Mouse (Mus musculus) activated CD4-positive, CD25-positive, alpha-beta regulatory T cell (primary cell): Measurements from ENCODE around the gene Clca4b. TPM values are rescaled to one million over a fixed set of nuclear protein-coding genes. Genes with fewer than 3 reads are reported as not detected.

ENCODE experiments used
- polyA plus RNA-seq, 2 experiments: library from polyadenylated mRNA; unstranded; fragments of 100-300 nt; shearing (Covaris generic); gene quantifications; one replicate each; pipeline ENCODE4 v1.2.1; 2017

Clca4b gene
- under 1 TPM in 1 of 2 experiments, not detected in 1; 0.09 TPM for polyA plus RNA-seq

DNA sequence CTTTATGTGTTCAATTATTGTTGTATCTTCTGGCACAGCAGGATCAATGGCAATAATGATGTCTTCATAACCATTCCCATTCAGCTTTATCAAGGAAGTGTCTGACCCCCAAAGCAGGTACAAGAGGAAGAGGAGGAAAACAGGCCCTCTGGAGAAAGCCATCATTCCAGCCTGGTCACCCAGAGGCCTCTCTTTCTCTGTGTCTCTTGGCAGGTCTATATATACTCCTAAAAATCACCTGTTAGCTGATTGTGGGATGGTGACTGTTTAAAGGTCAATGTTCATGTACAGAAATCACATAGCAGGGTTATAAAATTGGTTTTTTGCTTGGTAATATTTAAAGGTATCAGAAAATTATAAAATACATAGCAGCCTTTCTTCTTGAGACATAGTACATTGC, at the start of gene Clca4b:
Clca4b (minus strand) TSS at position 195 of the 400 bp plus-strand sequence.

DNA sequence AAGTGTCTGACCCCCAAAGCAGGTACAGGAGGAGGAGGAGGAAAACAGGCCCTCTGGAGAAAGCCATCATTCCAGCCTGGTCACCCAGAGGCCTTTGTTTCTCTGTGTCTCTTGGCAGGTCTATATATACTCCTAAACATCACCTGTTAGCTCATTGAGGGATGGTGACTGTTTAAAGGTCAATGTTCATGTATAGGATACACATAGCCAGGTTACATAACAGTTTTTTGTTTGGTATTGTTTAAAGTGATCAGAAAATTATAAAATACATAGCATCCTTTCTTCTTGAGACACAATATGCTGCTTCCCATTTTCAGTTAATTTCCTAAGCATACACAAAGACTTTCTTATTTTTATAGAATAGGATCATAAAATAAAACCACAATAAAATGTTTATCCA, 42.6 kb upstream of the Clca4b start, which contains the start of gene Clca4a:
Clca4a (minus strand) TSS at position 101 of the 400 bp plus-strand sequence.

Other genes with a start within 250 kb of the Clca4b start
- gene Sh3glb1, start 212.2 kb downstream of the Clca4b start, polyA plus RNA-seq: 100 to 1,000 TPM; 191 to 196 TPM
- not detected for gene Clca3a1, start 171.6 kb downstream of the Clca4b start, polyA plus RNA-seq
- under 1 TPM in 1 of 2 experiments, not detected in 1; 0.15 TPM for gene Clca3a2, start 113.0 kb downstream of the Clca4b start, polyA plus RNA-seq
- not detected for gene Clca3b, start 83.2 kb downstream of the Clca4b start, polyA plus RNA-seq
- gene Clca4a, start 42.5 kb upstream of the Clca4b start, polyA plus RNA-seq: not detected
- 1 to 10 TPM in 1 of 2 experiments, not detected in 1; 1.1 TPM for gene Clca1, start 100.2 kb upstream of the Clca4b start, polyA plus RNA-seq
- gene Clca2, start 166.9 kb upstream of the Clca4b start, polyA plus RNA-seq: not detected
- gene Odf2l, start 186.1 kb upstream of the Clca4b start, polyA plus RNA-seq: 1 to 10 TPM; 3.2 to 5.8 TPM